Mouse (Mus musculus) kidney, adult 18-20 months (tissue): Measurements from ENCODE around the gene Spsb4.

Experiments
- DNase-seq: peaks from one replicate; pipeline ENCODE4 v3.0.0; 2021

Gene Spsb4

GRCm38 (mm10) chr9:96978147-96978782 lies 40.4 kb downstream of the Spsb4 start:
- no peak for DNase-seq

DNA sequence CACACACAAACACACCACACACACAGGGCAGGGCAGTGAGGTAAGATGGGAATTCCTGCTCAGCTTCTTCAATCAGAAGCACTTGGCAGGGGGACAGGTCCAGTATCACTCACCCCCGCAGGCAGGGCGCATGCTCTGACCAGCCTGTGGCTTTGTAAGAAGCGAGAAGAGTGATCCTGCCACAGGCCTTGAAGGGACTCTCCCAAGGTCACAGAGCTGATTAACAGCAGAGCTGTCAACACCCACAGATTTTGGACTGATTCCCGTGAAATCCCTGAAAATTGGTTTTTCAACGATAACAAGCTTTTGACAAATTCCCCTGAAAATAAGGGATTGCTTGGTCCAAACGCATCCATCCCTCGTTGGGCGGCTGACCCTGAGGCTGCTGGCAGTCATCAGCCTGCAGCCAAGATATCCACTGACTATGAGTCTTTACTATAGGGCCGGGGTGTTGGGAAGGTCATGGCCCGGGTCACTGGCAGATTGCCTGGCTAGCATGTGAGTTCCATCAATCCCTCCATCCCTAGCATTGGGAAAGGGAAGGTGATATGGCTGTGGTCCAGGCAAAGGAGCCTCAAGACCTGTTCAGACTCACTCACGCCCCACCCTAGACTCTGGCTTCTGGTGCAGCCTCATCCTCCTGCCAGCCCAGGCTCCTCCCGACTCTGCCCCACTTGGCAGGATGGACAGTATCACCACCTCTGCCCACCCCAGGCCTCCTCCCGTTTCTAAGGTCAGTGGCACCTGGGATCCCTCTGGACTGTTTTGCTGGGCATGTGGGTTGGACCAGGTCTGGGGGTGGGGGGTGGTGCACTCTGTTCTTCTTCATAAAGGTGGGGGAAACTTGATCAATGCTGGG lies 41.1 kb downstream of the Spsb4 start:
- no peak for DNase-seq

GRCm38 (mm10) chr9:96973091-96973490 lies 45.6 kb downstream of the Spsb4 start:
- DNase-seq, result peak; percentile 51

DNA sequence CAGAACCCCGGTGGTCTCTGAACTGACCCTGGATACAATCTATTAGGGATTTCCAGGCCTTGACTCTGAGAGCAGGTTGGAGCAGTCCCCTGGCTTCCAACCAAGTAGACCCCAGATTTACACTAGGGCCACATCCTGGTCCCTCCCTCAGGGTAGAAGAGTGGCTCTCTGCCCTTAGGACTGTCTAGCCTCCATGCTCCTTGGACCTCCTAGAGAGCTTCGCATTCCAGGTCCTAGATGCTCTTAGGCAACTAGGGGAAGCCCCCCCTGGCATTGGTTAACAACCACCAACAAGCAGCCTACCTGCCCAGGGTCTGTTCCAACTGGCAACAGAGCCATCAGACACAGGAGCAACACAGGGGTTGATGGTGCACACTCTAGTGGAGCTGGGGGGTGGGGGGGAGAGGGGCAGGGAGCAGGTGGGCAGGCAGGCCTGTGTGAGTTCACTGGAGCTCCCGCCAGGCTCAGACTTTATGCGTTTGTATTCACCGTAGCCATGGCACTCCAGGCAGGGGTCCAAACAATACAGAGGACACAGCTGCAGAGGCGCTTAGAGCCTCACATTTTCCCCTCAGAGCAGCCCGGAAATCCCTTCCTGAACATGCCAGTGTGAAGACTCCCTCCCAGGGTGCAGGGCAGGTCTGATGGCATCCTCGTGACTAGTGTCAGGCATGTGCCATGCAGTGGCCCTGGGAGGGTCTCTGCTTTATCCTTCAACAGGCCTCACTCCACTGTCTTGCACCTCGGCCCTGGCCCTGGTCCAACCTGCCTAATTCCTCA lies 46.8 kb downstream of the Spsb4 start:
- DNase-seq, result no peak

DNA sequence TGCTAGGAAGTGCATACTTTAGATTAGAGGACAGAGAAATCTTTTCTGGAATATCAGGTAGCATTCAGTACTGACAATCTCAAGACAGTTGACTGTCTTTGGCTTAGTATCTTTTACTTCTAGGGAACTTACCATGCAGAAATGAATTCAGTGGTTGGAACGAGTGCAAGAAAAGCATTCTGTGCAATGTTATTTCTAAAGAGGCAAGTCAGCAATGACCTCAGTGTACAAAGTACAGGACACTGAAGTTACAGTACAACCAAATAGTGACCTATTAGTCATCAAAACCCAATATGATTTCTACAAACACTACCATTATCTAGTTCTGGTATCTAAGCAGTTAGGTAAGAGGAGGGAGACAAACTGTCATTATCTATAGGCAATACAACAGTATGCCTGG lies 51.1 kb downstream of the Spsb4 start:
- no peak for DNase-seq

DNA sequence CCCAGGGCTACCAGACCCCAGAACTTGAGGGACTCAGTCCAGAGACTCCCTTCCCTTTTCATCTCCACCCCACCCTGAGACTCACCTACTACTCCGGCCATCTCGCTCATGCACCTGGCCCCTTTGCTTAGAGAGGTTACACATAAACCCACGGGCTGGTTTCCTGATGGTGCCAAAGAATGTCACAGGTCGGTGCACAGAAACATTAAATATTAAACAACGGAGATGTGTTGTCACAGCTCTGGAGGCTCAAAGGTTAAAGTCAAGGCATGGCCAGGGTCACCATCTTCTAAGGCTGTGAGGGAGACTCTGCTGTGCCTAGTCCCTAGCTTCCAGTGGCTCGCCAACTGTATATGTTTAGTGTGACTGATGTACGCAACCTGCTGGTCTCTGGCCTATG lies 52.2 kb downstream of the Spsb4 start:
- DNase-seq, result peak; percentile 73

DNA sequence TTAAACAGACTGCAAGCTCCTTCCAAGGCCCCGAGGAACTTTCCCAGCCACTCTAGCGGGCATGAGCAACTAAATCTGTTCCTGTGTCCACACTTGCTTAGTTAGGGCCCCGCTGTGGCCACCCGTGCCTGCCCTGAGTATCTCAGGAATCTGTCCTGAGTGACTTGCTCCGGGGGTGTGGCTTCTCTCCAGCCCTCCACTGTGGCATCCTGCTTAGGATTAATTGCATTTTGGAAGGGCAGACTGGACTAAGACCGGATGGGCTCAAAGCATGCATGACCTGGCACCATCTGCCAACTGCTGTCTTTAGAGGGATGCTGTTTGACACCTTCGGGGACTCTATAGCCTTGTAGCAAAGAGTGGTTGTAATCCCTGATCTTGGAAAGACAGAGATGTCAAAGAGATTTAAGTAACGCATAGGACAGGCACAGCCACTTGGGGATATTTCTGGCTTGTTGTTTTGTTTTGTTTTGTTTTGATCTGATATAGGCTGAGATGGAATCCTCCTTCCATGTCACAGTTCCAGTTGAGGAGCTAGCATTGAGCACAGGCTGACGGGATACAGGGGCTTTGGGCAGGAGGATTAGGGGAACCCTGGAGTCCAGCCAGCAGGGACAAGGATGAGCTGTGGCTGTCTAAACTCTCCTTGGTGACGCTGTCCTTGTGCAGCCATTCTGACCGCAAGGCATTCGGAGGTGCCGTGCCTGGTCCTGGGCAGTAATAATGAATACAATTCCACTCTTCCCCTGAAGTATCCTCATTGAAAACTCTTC lies 55.0 kb downstream of the Spsb4 start:
- DNase-seq, result peak; percentile 60

DNA sequence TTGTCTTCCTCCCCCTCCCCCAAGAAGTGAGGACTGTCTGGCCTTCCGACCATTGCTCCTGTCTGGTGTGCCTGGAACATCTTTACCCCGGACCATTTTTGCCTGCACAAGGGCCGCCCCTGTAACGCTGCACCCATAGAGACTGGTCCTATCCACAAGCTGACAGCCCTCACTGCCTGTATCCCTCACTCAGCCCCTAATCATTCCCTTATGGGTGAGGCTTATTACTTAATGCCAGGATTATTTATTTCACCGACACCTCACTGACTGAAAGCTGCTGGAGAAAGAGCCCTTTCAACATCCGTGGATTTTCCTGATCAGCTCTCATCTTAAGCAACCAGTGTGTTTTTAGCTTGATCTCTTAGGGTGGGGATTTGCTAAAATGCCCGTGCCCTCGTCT lies 55.9 kb downstream of the Spsb4 start:
- DNase-seq, result no peak

DNA sequence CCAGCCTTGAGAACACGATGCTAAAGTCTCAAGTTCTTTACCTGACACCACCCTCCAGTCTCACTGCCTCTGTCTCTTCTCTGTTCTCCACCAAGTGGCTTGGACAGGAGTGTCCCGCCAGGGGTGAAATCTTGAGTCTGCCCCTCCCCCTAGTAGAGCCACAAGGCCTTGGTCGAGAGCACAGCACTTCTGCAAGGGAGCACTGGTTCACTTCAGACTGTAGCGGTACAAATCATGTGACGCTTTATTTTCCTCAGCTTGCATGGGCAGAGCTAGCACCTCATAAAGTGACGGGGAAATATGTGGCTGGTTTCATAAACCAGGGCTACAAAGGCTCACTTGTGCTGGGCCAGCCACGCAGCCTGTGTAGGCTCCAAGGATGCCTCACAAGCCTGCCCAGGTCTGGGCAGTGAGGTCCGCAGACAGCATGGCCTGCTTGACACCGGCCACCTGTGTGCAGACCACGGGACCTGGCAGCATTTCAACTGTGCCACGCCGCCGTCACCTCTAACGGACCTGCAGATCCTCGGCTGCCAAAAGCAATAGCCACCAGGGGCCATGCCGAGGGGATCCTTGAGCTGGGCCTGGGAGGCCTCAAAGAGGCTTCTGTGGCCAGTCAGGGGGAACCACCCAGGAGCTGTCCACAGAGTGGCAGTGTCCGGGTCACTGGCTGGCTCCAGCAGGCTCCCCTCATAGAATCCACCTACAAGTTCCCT lies 56.5 kb downstream of the Spsb4 start:
- peak; percentile 81 for DNase-seq

DNA sequence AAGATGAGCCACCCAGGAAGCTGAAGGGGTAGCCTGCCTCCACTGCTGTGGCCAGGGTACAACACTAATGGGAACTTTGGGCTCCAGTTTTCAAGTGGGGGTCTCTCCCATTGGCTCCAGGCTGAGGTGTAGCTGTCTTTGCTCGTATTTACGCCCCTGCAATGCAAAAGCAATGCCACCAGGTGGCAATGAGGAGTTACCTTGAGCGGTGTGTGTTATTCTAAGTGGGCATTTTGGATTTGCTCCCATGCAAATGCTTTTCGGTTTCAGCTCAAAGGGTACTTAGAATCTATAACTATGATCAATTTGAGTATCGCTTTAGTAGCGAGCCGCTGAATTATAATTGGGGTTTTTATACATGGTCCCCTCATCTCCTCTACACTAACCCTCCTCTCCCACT lies 57.6 kb downstream of the Spsb4 start:
- peak; percentile 70 for DNase-seq

- peak; percentile 64 for DNase-seq
These were observed 58.4 kb downstream of the Spsb4 start for GRCm38 (mm10) chr9:96960241-96960640.

GRCm38 (mm10) chr9:96959469-96959868 lies 59.2 kb downstream of the Spsb4 start:
- peak; percentile 25 for DNase-seq

- DNase-seq, result peak; percentile 62
These were observed 60.5 kb downstream of the Spsb4 start for GRCm38 (mm10) chr9:96958009-96958615.

DNA sequence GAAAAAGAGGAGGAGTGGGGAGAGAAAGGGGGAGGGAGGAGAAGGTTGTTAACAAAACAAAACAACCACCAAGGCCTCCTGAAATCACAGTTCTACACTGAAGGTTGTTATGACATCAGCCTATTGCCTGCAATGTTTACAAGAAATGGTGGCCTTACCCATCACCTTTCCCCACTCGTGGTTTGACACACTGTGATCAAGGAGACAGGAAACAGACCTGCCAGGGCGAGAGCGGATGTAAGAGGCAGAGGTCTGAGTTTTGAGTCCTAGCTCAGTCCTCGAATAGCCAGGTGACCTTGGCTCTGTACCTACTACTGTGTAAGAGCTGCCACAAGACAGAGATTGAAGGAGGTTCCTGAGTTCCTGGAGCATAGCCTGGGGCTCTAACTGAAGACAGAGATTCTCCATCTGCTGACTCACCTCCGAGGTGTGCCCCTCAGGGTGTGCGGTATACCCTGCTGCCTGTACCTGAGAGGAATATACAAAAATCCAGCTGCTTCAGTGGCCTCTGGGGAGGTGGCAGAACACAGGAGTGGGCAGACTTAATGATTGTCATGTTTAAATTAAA lies 61.3 kb downstream of the Spsb4 start:
- peak; percentile 28 for DNase-seq

- no peak for DNase-seq
These were observed 61.9 kb downstream of the Spsb4 start for GRCm38 (mm10) chr9:96956646-96957297.

DNA sequence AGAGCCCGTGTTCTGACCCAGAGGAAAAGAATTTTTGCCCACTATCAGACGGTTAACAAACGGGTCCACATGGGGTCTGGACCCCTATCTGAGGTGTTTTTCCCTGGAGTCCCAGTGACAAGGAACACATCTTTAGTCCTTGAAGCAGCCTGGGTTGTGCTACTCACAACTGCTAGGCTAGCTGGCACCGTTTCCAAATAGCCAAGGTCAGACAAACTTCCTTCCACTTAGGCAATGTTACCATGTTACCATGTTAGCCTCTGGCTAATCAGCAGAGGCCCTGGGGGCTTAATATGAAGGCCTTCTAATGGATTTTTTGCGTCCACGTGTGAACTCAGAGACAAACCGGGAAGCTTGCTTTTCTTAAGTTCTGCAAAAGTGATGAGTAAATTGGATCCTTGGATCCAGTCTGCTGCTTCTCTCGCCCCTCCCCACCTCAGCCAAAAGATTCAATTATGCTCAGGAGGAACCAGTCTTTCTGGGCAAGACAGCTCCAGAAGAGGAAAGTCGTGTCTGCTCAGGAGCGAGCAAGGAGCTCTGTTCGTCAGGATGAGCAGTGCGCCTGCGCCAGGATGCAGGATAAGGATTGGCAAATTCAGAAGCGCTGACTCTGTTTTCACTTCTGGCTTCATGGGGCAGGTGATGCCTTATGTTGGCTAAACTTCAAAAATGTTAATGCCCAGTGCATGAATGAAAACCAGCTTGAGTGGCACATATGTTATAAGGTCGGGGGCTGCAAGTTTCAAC lies 64.4 kb downstream of the Spsb4 start:
- DNase-seq, result no peak

DNA sequence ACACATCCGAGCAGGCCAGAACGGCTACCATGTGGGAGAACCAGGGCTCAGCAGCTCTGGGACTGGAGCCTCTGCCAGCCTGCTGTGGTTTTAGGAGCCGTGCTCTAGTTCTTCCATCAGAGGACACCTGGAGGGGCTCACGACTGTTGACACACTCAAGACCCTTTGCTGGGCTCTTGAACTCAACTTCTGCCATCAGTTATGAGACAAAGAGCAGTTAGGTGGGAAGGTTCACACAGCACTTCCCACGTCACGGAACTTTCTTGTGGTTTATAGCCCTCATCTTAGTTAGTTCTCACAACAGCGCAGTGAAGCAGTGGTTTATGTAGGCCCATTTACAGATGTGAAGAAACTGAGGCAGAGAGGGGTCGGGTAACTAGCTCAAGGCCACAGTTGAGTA lies 65.2 kb downstream of the Spsb4 start:
- no peak for DNase-seq

- DNase-seq, result no peak
These were observed 66.2 kb downstream of the Spsb4 start for GRCm38 (mm10) chr9:96952310-96952975.

GRCm38 (mm10) chr9:96949551-96949950 lies 69.1 kb downstream of the Spsb4 start:
- DNase-seq, result no peak
